Mouse (Mus musculus) liver, embryonic 16.5 days (tissue): ENCODE measurements around the gene BC005537. TPM values are rescaled to one million over a fixed set of nuclear protein-coding genes. Genes with fewer than 3 reads are reported as not detected.
A peak's percentile ranks its signal among the peaks of the same experiment; 100 is the strongest.

Source experiments
- ATAC-seq: fragments of 200-750 bp; cut with Nextera tagmentation; 2 replicates; pipeline ENCODE4 v1.8.0; 2017; ENCODE audit warnings: low read depth, mild to moderate bottlenecking, moderate number of reproducible peaks, moderate library complexity
- H3K27ac ChIP-seq: fragments of 300-500 bp; sonication (generic); 2 replicates; pipeline ENCODE4 v1.5.1; 2014; ENCODE audit warnings: mild to moderate bottlenecking, low read length
- H3K27me3 ChIP-seq: fragments of 300-500 bp; sonication (generic); 2 replicates; pipeline ENCODE4 v1.6.1; 2014; ENCODE audit warnings: low read depth, low read length, mixed read lengths; ENCODE audit not compliant: control insufficient read depth, insufficient read depth
- H3K36me3 ChIP-seq: fragments of 300-500 bp; sonication (generic); 2 replicates; pipeline ENCODE4 v1.6.1; 2014; ENCODE audit warnings: mild to moderate bottlenecking; ENCODE audit not compliant: control insufficient read depth, insufficient read depth
- H3K4me1 ChIP-seq: fragments of 300-500 bp; sonication (generic); 2 replicates; pipeline ENCODE4 v1.6.1; 2014; ENCODE audit warnings: low read depth, low read length, mixed read lengths; ENCODE audit not compliant: control insufficient read depth
- H3K4me2 ChIP-seq: fragments of 300-500 bp; sonication (generic); 2 replicates; pipeline ENCODE4 v1.6.1; 2014; ENCODE audit warnings: low read depth, low read length, mixed read lengths
- H3K4me3 ChIP-seq: fragments of 300-500 bp; sonication (generic); 2 replicates; pipeline ENCODE4 v1.5.1; 2014; ENCODE audit warnings: low read depth, mild to moderate bottlenecking, low read length
- H3K9ac ChIP-seq: fragments of 300-500 bp; sonication (generic); 2 replicates; pipeline ENCODE4 v1.6.1; 2014; ENCODE audit warnings: low read depth, low read length
- H3K9me3 ChIP-seq: fragments of 300-500 bp; sonication (generic); replicated peaks from 2 replicates; pipeline ENCODE4 v1.6.1; 2016; ENCODE audit warnings: low read length; ENCODE audit not compliant: control insufficient read depth
- WGBS: fragments of 180-500 bp; shearing (Covaris S2); extraction: QIAGEN DNeasy Blood & Tissue Kit; methylation state at CpG from one replicate; pipeline ENCODE4 v1.1.7; 2014; ENCODE audit not compliant: insufficient replicate concordance; 5-methylcytosine and 5-hydroxymethylcytosine counted together
- polyA plus RNA-seq: library from polyadenylated mRNA; unstranded; fragments of >200 nt; fragmentation: Nextera tagmentation; extraction: Ambion mirVana; gene quantifications from 2 replicates; pipeline ENCODE4 v1.2.1, GENCODE M21; 2015

BC005537 gene
- polyA plus RNA-seq, 1 experiment from 2014 or later: 8.9 TPM

DNA sequence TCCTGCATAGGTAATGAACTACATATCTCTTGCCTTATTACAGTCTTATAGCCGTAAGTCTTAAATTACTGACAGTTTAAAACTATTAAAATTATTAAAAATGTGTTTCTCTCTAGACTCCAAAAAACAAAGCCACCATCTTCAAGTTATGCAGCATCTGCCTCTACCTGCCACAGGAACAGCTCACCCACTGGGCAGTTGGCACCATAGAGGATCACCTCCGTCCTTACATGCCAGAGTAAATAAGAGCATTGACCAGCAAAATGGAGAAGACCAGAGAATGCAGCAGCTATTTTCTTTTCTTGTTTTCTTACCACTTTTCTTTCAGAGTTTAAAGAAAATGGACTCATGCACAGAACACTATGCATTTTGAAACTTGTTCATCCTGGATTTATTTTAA is 11.1 kb downstream of the BC005537 start:
- WGBS: 85% methylated on average over 2 of the region's 2 CpGs
- no peak overlapping the region for H3K27ac ChIP-seq
- H3K4me3 ChIP-seq: no peak overlapping the region

DNA sequence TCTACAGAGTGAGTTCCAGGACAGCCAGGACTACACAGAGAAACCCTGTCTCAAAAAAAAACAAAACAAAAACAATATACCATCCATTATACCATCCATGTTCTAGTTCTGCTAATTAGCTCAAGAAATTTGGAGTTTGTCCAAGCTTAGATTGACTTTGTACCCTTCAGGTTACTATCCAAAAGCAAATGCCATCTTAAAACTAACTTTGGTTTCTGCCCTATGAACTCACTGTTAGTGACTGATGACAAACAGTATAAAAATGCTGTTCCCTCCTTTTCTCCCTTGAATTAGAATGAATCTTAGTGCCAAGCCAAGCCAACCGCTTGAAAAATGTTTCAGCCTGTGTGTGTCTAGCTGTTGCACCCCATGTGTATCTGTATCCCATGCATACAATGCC is 13.2 kb downstream of the BC005537 start:
- ATAC-seq: no peak
- no peaks in the 10 kb centered on the region for H3K27me3 ChIP-seq
- H3K4me3 ChIP-seq: no peak overlapping the region
- no peak overlapping the region for H3K4me2 ChIP-seq
- WGBS: 90% methylated on average over 1 of the region's 1 CpGs
- no peak overlapping the region for H3K27ac ChIP-seq
- peaks cover 48% of the 10 kb centered on the region for H3K36me3 ChIP-seq
- H3K9me3 ChIP-seq: no peaks in the 10 kb centered on the region; the same call in 1 of the 2 replicates
- H3K4me1 ChIP-seq: no peaks in the 10 kb centered on the region; the same call in 1 of the 2 replicates
- no peak overlapping the region for H3K9ac ChIP-seq

More for the DNA sequence above, 11.1 kb downstream of the BC005537 start:
- no peak overlapping the region for H3K4me2 ChIP-seq
- no peaks in the 10 kb centered on the region; the same call in 1 of the 2 replicates for H3K4me1 ChIP-seq
- no peaks in the 10 kb centered on the region; the same call in 1 of the 2 replicates for H3K9me3 ChIP-seq
- H3K27me3 ChIP-seq: no peaks in the 10 kb centered on the region
- ATAC-seq: no peak
- no peak overlapping the region for H3K9ac ChIP-seq
- peaks cover 66% of the 10 kb centered on the region for H3K36me3 ChIP-seq

GRCm38 (mm10) chr13:24816125-24817092 is 15.0 kb downstream of the BC005537 start:
- Histone ChIP-seq H3K9me3 (no peaks in the 10 kb centered on the region; the same call in 1 of the 2 replicates), H3K27me3 (no peaks in the 10 kb centered on the region), H3K4me1 (no peaks in the 10 kb centered on the region; the same call in 1 of the 2 replicates), H3K4me3 (no peak overlapping the region), H3K27ac (no peak overlapping the region), H3K36me3 (peaks cover 31% of the 10 kb centered on the region), H3K4me2 (no peak overlapping the region), H3K9ac (no peak overlapping the region)
- ATAC-seq: peak; percentile 52
- 69% methylated on average over 4 of the region's 4 CpGs for WGBS

DNA sequence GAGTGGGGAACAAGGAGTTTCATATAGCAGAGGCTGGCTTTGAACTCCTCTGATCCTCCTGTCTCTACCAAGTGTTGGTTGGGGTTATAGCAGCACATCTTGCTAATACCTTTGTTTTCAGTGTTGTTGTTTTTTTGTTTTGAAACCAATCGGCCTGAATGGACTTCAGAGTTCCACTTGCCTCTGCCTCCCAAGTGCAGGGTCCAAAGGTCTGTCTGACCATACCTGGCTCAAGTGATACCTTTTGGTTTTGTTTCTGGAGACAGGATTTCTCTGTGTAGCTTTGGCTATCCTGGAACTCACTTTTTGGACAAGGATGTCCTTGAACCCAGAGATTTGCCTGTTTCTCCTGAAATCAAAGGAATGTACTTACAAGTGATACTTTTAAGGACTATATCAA is 18.5 kb downstream of the BC005537 start:
- Histone ChIP-seq H3K27ac (no peak overlapping the region), H3K36me3 (peaks cover 3% of the 10 kb centered on the region), H3K4me1 (no peaks in the 10 kb centered on the region), H3K4me2 (no peak overlapping the region), H3K27me3 (no peaks in the 10 kb centered on the region), H3K9ac (no peak overlapping the region), H3K9me3 (no peaks in the 10 kb centered on the region), H3K4me3 (no peak overlapping the region)
- 68% methylated on average over 1 of the region's 1 CpGs for WGBS
- no peak for ATAC-seq

DNA sequence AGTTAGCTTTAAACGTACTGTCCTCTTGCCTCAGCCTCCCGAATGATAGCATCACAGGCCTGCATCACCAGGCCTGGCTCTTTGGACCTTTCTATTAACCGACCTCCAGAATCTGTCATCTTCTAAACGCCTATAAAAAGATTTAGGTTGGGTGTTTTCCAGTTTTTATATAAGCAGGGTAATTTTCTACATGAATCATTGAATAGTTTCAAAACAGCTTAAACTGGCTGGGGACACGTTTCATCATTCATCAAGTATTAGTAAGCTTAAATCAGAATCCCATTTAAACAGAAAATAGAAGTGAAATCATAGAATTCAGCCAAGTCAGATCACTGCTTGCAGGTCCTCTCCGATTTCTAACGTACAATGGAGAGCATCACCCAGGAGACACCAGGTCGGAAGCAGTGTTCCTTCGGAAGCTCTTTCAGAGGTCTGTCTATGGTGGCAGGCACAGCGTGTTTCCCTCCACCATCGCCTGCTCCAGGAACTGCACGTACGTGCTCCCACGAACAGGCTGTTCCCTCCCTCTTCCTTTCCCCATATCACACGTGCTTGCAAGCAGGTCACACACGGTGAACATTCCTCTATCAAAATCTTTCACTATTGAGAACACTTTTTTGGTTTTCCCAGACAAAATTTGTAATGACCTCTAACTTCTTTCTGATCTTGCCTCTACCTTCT is 21.3 kb downstream of the BC005537 start:
- no peak for ATAC-seq
- H3K4me2 ChIP-seq: no peak overlapping the region
- no peaks in the 10 kb centered on the region for H3K9me3 ChIP-seq
- WGBS: 77% methylated on average over 16 of the region's 16 CpGs
- H3K4me1 ChIP-seq: no peaks in the 10 kb centered on the region; the same call in 1 of the 2 replicates
- no peaks in the 10 kb centered on the region; the same call in 1 of the 2 replicates for H3K36me3 ChIP-seq
- no peak overlapping the region for H3K9ac ChIP-seq
- no peak overlapping the region for H3K4me3 ChIP-seq
- H3K27me3 ChIP-seq: no peaks in the 10 kb centered on the region
- H3K27ac ChIP-seq: no peak overlapping the region

GRCm38 (mm10) chr13:24824647-24825046 is 23.2 kb downstream of the BC005537 start:
- WGBS: 89% methylated on average over 4 of the region's 4 CpGs
- Histone ChIP-seq H3K9me3 (no peaks in the 10 kb centered on the region), H3K4me3 (no peak overlapping the region), H3K27ac (no peak overlapping the region), H3K27me3 (no peaks in the 10 kb centered on the region), H3K4me1 (no peaks in the 10 kb centered on the region; the same call in 1 of the 2 replicates), H3K4me2 (no peak overlapping the region), H3K36me3 (no peaks in the 10 kb centered on the region), H3K9ac (no peak overlapping the region)
- no peak for ATAC-seq

DNA sequence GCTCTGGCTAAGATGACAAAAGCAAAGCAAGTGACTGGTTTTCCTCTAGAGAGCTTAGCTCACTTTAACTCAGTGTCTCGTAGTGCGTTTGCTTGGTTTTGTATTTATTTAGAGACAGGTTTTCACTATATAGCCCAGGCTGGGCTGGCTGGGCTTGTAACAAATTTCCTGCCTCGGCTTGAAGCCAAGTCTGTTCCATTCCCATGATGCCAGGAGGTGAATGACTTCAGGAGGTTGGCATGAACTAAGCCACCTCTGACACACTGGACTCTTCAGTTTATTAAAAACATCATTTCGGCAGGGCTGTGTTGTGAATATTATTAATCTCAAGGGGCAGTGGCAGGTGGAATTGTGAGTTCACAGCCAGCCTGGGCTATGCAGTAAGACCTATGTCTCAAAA is 24.1 kb downstream of the BC005537 start:
- Histone ChIP-seq H3K9ac (no peak overlapping the region), H3K27ac (no peak overlapping the region), H3K36me3 (no peaks in the 10 kb centered on the region), H3K9me3 (no peaks in the 10 kb centered on the region), H3K27me3 (no peaks in the 10 kb centered on the region), H3K4me1 (no peaks in the 10 kb centered on the region; the same call in 1 of the 2 replicates), H3K4me2 (no peak overlapping the region), H3K4me3 (no peak overlapping the region)
- 75% methylated on average over 4 of the region's 4 CpGs for WGBS
- ATAC-seq: no peak

- WGBS: 66% methylated on average over 7 of the region's 7 CpGs
- no peak for ATAC-seq
- Histone ChIP-seq H3K27ac (no peak overlapping the region), H3K9ac (no peak overlapping the region), H3K9me3 (no peaks in the 10 kb centered on the region), H3K4me1 (no peaks in the 10 kb centered on the region; the same call in 1 of the 2 replicates), H3K4me3 (no peak overlapping the region), H3K27me3 (no peaks in the 10 kb centered on the region), H3K4me2 (no peak overlapping the region), H3K36me3 (no peaks in the 10 kb centered on the region)
These were observed 24.7 kb downstream of the BC005537 start for GRCm38 (mm10) chr13:24826116-24826515.
